Mouse (Mus musculus): ENCODE data around the gene Zfp346. TPM values are rescaled to one million over a fixed set of nuclear protein-coding genes. Genes with fewer than 3 reads are reported as not detected.
"Not testable (repeated sequence)": the region's sequence is repeated elsewhere in the genome, so short reads cannot be mapped to it uniquely, and the experiment has no call there.

Gene Zfp346
- polyA plus RNA-seq (2015; fragmentation: Nextera tagmentation; extraction: Ambion mirVana) = 19.6 and 22.7 TPM in 2 replicates

- WGBS = under 1% methylated on average over 66 of the region's 66 CpGs
These were observed at the start of gene Zfp346 for GRCm38 (mm10) chr13:55105045-55105952. TSS of gene Zfp346 (plus strand) at chr13:55105311.

DNA sequence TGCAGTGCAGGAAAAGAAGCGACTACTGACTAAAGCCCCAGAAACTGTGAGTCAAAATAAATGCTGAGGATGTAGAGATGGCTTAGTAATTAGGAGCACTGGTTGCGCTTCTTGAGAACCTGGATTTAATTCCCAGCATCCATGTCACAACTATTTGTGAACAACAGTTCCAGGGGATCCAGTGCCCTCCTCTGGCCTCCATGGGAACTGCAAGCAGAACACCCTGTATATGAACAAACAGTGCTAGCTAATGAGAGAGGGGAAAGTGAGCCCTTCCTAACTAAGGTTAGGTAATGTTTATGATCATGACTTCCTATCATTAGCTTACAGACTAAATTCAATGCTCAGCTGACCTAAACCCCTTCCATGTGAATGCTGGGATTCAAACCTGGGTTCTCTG is 47.1 kb upstream of the Zfp346 start:
- H3K4me2 ChIP-seq (replicated peaks; ENCODE audit: low read depth, low read length) = no peak overlapping the region
- ATAC-seq (ENCODE audit: low FRiP score, low TSS enrichment) = no peak
- peaks cover 9% of the 10 kb centered on the region; the same call in 1 of the 2 replicates for H3K4me1 ChIP-seq (ENCODE audit: insufficient read depth, low read length)
- 95% methylated on average over 2 of the region's 2 CpGs for WGBS
- no peaks in the 10 kb centered on the region for H3K27me3 ChIP-seq (ENCODE audit: insufficient read depth, low read length)
- no peaks in the 10 kb centered on the region for H3K9me3 ChIP-seq (ENCODE audit: low read length)
- peaks cover 11% of the 10 kb centered on the region for H3K36me3 ChIP-seq (ENCODE audit: insufficient read depth, low read length)
- no peak overlapping the region for H3K27ac ChIP-seq (ENCODE audit: low read length)
- H3K9ac ChIP-seq (replicated peaks; ENCODE audit: low read length) = no peak overlapping the region
- H3K4me3 ChIP-seq (ENCODE audit: low read length) = no peak overlapping the region

More at GRCm38 (mm10) chr13:55105045-55105952, at the start of gene Zfp346:
- H3K9me3 ChIP-seq (ENCODE audit: low read length) = no peaks in the 10 kb centered on the region
- H3K4me2 ChIP-seq (replicated peaks; ENCODE audit: low read depth, low read length) = peak within 1 kb of the TSS; percentile 78
- peaks cover 6% of the 10 kb centered on the region for H3K4me1 ChIP-seq (ENCODE audit: insufficient read depth, low read length)
- ATAC-seq (ENCODE audit: low FRiP score, low TSS enrichment) = peak; percentile 93
- H3K27me3 ChIP-seq (ENCODE audit: insufficient read depth, low read length) = no peaks in the 10 kb centered on the region
- H3K27ac ChIP-seq (ENCODE audit: low read length) = peak within 1 kb of the TSS; percentile 83
- peak within 1 kb of the TSS; percentile 79 for H3K4me3 ChIP-seq (ENCODE audit: low read length)
- H3K36me3 ChIP-seq (ENCODE audit: insufficient read depth, low read length) = peaks cover 10% of the 10 kb centered on the region
- H3K9ac ChIP-seq (replicated peaks; ENCODE audit: low read length) = peak within 1 kb of the TSS; percentile 79

DNA sequence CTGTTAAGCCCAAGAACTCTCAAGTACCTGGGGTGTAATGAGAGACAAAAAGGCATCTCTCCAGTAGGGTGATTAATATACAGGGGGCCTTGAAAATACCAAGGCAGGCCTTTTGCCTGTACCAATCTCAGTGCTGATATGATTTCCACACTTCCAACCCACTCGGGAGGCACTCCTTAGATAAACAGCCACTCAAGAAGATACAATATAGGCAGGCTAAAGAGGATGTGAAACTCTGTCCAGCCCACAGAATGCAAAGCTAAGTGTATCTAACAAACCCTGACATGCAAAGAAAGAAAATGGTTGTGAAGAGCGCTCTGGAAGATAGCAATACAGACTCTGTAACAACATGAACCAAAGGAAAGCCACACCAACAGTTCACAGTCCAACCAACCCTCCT is 41.8 kb upstream of the Zfp346 start:
- Histone ChIP-seq H3K4me3 (ENCODE audit: low read length) (no peak overlapping the region), H3K36me3 (ENCODE audit: insufficient read depth, low read length) (peaks cover 2% of the 10 kb centered on the region; the same call in 1 of the 2 replicates), H3K4me1 (ENCODE audit: insufficient read depth, low read length) (peaks cover 17% of the 10 kb centered on the region; the same call in 1 of the 2 replicates), H3K9me3 (ENCODE audit: low read length) (no peaks in the 10 kb centered on the region), H3K9ac (replicated peaks; ENCODE audit: low read length) (no peak overlapping the region), H3K27ac (ENCODE audit: low read length) (no peak overlapping the region), H3K27me3 (ENCODE audit: insufficient read depth, low read length) (no peaks in the 10 kb centered on the region), H3K4me2 (replicated peaks; ENCODE audit: low read depth, low read length) (no peak overlapping the region)
- no peak for ATAC-seq (ENCODE audit: low FRiP score, low TSS enrichment)
- WGBS = 68% methylated on average over 2 of the region's 2 CpGs

DNA sequence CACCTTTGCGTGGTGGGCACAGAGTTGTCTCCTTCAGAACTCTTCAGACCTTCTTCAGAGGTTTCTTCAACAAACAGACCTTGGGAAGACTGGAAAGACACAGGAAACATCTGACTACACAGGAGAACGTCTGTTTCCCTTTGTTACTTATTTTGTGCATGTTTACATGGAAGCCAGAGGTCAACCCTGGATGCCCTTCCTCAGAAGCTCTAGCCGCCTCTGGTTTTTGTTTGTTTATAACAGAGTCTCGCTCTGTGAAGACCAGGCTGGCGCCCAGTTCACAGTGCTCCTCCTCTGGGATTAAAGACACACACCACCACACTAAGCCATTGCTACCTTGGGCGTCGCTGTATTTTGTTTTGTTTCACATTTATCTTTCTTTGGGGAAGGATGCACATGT is 35.4 kb upstream of the Zfp346 start:
- peaks cover 6% of the 10 kb centered on the region; the same call in 1 of the 2 replicates for H3K4me1 ChIP-seq (ENCODE audit: insufficient read depth, low read length)
- no peaks in the 10 kb centered on the region for H3K36me3 ChIP-seq (ENCODE audit: insufficient read depth, low read length)
- no peaks in the 10 kb centered on the region for H3K9me3 ChIP-seq (ENCODE audit: low read length)
- no peak for ATAC-seq (ENCODE audit: low FRiP score, low TSS enrichment)
- no peak overlapping the region for H3K4me3 ChIP-seq (ENCODE audit: low read length)
- H3K27ac ChIP-seq (ENCODE audit: low read length) = no peak overlapping the region
- 33% methylated on average over 7 of the region's 7 CpGs for WGBS
- no peak overlapping the region for H3K9ac ChIP-seq (replicated peaks; ENCODE audit: low read length)
- no peaks in the 10 kb centered on the region for H3K27me3 ChIP-seq (ENCODE audit: insufficient read depth, low read length)
- H3K4me2 ChIP-seq (replicated peaks; ENCODE audit: low read depth, low read length) = no peak overlapping the region

- Histone ChIP-seq H3K4me1 (ENCODE audit: insufficient read depth, low read length) (peaks cover 6% of the 10 kb centered on the region; the same call in 1 of the 2 replicates), H3K9ac (replicated peaks; ENCODE audit: low read length) (no peak overlapping the region), H3K4me3 (ENCODE audit: low read length) (no peak overlapping the region), H3K9me3 (ENCODE audit: low read length) (no peaks in the 10 kb centered on the region), H3K36me3 (ENCODE audit: insufficient read depth, low read length) (peaks cover 5% of the 10 kb centered on the region; the same call in 1 of the 2 replicates), H3K27ac (ENCODE audit: low read length) (no peak overlapping the region), H3K27me3 (ENCODE audit: insufficient read depth, low read length) (no peaks in the 10 kb centered on the region), H3K4me2 (replicated peaks; ENCODE audit: low read depth, low read length) (no peak overlapping the region)
- 4% methylated on average over 3 of the region's 3 CpGs for WGBS
- ATAC-seq (ENCODE audit: low FRiP score, low TSS enrichment) = no peak
These were observed 33.8 kb upstream of the Zfp346 start for GRCm38 (mm10) chr13:55071322-55071721.

DNA sequence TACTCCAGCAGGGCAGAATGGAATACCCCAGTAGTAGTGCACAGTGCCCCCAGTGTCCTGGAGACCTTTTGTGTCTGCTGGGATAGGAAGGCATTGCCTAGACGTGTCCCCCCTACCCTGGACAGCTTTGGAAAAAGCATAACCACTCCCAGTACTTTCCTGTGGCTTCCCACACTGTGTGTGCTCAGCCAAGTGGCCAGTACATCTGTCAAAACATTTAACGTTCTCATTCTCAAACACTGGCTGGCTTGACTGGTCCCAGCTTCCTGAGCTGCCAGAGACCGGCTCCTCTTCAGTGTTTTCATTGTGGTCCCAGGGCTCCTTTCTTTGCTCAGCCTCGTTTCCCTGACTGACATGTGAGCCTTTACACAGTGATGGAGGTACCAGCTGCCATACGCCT is 29.5 kb upstream of the Zfp346 start:
- 42% methylated on average over 5 of the region's 5 CpGs for WGBS
- Histone ChIP-seq H3K9me3 (ENCODE audit: low read length) (no peaks in the 10 kb centered on the region), H3K27me3 (ENCODE audit: insufficient read depth, low read length) (no peaks in the 10 kb centered on the region), H3K36me3 (ENCODE audit: insufficient read depth, low read length) (peaks cover 7% of the 10 kb centered on the region; the same call in 1 of the 2 replicates), H3K4me2 (replicated peaks; ENCODE audit: low read depth, low read length) (no peak overlapping the region), H3K4me1 (ENCODE audit: insufficient read depth, low read length) (no peaks in the 10 kb centered on the region), H3K27ac (ENCODE audit: low read length) (no peak overlapping the region), H3K4me3 (ENCODE audit: low read length) (no peak overlapping the region), H3K9ac (replicated peaks; ENCODE audit: low read length) (no peak overlapping the region)
- ATAC-seq (ENCODE audit: low FRiP score, low TSS enrichment) = no peak

- H3K36me3 ChIP-seq (ENCODE audit: insufficient read depth, low read length) = peaks cover 8% of the 10 kb centered on the region; the same call in 1 of the 2 replicates
- no peak overlapping the region for H3K9ac ChIP-seq (replicated peaks; ENCODE audit: low read length)
- no peak overlapping the region for H3K4me3 ChIP-seq (ENCODE audit: low read length)
- H3K4me1 ChIP-seq (ENCODE audit: insufficient read depth, low read length) = no peaks in the 10 kb centered on the region
- 87% methylated on average over 4 of the region's 4 CpGs for WGBS
- no peaks in the 10 kb centered on the region for H3K27me3 ChIP-seq (ENCODE audit: insufficient read depth, low read length)
- no peak overlapping the region for H3K27ac ChIP-seq (ENCODE audit: low read length)
- ATAC-seq (ENCODE audit: low FRiP score, low TSS enrichment) = no peak
- no peaks in the 10 kb centered on the region for H3K9me3 ChIP-seq (ENCODE audit: low read length)
- no peak overlapping the region for H3K4me2 ChIP-seq (replicated peaks; ENCODE audit: low read depth, low read length)
These were observed 12.5 kb upstream of the Zfp346 start for GRCm38 (mm10) chr13:55092588-55092987.

DNA sequence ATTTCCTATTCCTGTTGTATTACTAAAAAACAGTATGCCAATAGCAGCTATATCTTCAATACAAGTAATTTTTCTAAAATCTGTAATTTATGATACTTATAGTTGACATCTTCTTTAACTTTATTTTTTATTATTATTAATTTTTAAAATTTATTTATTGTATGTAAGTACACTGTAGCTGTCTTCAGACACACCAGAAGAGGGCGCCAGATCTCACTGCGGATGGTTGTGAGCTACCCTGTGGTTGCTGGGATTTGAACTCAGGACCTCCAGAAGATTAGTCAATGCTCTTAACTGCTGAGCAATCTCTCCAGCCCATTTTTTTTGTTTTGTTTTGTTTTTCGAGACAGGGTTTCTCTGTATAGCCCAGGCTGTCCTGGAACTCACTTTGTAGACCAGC is 7.3 kb upstream of the Zfp346 start:
- H3K4me3 ChIP-seq (ENCODE audit: low read length); H3K9me3 ChIP-seq (ENCODE audit: low read length); H3K27ac ChIP-seq (ENCODE audit: low read length); H3K4me1 ChIP-seq (ENCODE audit: insufficient read depth, low read length); ATAC-seq (ENCODE audit: low FRiP score, low TSS enrichment); H3K9ac ChIP-seq (replicated peaks; ENCODE audit: low read length); H3K4me2 ChIP-seq (replicated peaks; ENCODE audit: low read depth, low read length); H3K27me3 ChIP-seq (ENCODE audit: insufficient read depth, low read length); H3K36me3 ChIP-seq (ENCODE audit: insufficient read depth, low read length): not testable (repeated sequence)
- 85% methylated on average over 3 of the region's 3 CpGs for WGBS

DNA sequence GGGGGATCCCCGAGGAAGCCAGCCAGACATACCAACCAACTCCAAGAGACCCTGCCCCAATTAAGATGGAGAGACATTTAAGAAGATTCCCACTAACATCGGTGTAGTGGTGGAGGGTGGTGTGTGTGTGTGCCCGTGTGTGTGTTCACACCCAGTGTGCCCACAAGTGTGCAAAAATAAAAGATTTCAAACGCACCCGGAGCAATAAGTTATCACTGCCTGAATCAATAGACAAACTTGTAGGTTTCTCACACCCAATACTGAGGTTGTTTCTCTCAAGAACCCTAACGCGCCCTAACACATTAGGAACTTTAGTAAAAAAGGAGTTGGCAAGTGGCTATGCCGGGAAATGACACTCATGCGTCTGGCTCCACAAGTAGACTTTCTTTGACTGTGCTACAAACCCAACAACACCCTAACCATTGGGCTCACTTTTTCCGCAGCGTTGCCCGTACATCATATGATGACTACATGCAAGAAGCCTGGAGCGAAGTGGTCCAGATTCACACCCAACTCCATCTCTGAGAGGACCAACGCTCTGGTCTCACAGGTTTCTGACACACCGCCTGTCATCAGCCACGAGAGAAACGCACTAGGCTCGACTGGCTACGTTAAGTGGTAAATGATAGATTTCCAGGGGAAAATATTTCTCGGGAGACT is 5.9 kb upstream of the Zfp346 start:
- H3K4me2 ChIP-seq (replicated peaks; ENCODE audit: low read depth, low read length) = peak overlapping the region; percentile 57
- no peak overlapping the region for H3K27ac ChIP-seq (ENCODE audit: low read length)
- H3K36me3 ChIP-seq (ENCODE audit: insufficient read depth, low read length) = no peaks in the 10 kb centered on the region
- WGBS = 31% methylated on average over 20 of the region's 20 CpGs
- peak overlapping the region; percentile 90 for H3K9ac ChIP-seq (replicated peaks; ENCODE audit: low read length)
- H3K4me3 ChIP-seq (ENCODE audit: low read length) = peak overlapping the region; percentile 80
- ATAC-seq (ENCODE audit: low FRiP score, low TSS enrichment) = no peak
- no peaks in the 10 kb centered on the region for H3K27me3 ChIP-seq (ENCODE audit: insufficient read depth, low read length)
- H3K4me1 ChIP-seq (ENCODE audit: insufficient read depth, low read length) = peaks cover 7% of the 10 kb centered on the region; the same call in 1 of the 2 replicates
- H3K9me3 ChIP-seq (ENCODE audit: low read length) = no peaks in the 10 kb centered on the region

Data from kidney, embryonic 16.5 days (tissue).